Mouse (Mus musculus) liver, embryonic 14.5 days (tissue): ENCODE results near the gene Dnajc21. TPM values are rescaled to one million over a fixed set of nuclear protein-coding genes. Genes with fewer than 3 reads are reported as not detected.

ENCODE experiments used
- ATAC-seq: fragments of 200-750 bp; cut with Nextera tagmentation; 2 replicates; pipeline ENCODE4 v1.8.0; 2017; ENCODE audit warnings: moderate number of reproducible peaks, mild to moderate bottlenecking, moderate library complexity; ENCODE audit not compliant: insufficient read depth
- DNase-seq, 3 experiments: peaks; one replicate each; pipeline ENCODE4 v3.0.0-alpha.2; 2012 to 2013; ENCODE audit warnings: low read depth in 3 of 3, low spot score in 3 of 3
- H3K27ac ChIP-seq: fragments of 300-500 bp; sonication (generic); 2 replicates; pipeline ENCODE4 v1.5.1; 2014; ENCODE audit warnings: moderate library complexity, mild to moderate bottlenecking, control low read depth, inconsistent platforms
- H3K27me3 ChIP-seq: fragments of 300-500 bp; sonication (generic); 2 replicates; pipeline ENCODE4 v1.6.1; 2014; ENCODE audit warnings: mild to moderate bottlenecking, low read length, moderate library complexity; ENCODE audit not compliant: control insufficient read depth, insufficient read depth
- H3K36me3 ChIP-seq: fragments of 300-500 bp; sonication (generic); replicated peaks from 2 replicates; pipeline ENCODE4 v1.6.1; 2014; ENCODE audit warnings: low read depth; ENCODE audit not compliant: control insufficient read depth, insufficient read depth
- H3K4me1 ChIP-seq, 2 experiments: fragments of 200-500 bp in 1 of 2; fragments of 300-500 bp in 1 of 2; sonication (generic) in 1 of 2; replicated peaks; 2 replicates each; pipeline ENCODE4 v1.6.1; 2012 to 2014; ENCODE audit warnings: antibody characterized with exemption in 1 of 2, inconsistent platforms in 1 of 2, low read length in 1 of 2; ENCODE audit not compliant: control insufficient read depth in 2 of 2, insufficient read depth in 2 of 2
- H3K4me2 ChIP-seq: fragments of 300-500 bp; sonication (generic); 2 replicates; pipeline ENCODE4 v1.6.1; 2014; ENCODE audit warnings: low read depth, mild to moderate bottlenecking, control low read depth, moderate library complexity
- H3K4me3 ChIP-seq, 2 experiments: fragments of 200-500 bp in 1 of 2; fragments of 300-500 bp in 1 of 2; sonication (generic) in 1 of 2; 2 replicates each; pipeline ENCODE4 v1.5.1; 2012 to 2014; ENCODE audit warnings: low read depth in 2 of 2, low read length in 2 of 2, mild to moderate bottlenecking in 2 of 2, control low read depth in 1 of 2, inconsistent platforms in 1 of 2, moderate library complexity in 1 of 2; ENCODE audit not compliant: insufficient read depth in 1 of 2
- H3K9ac ChIP-seq: fragments of 300-500 bp; sonication (generic); replicated peaks from 2 replicates; pipeline ENCODE4 v1.6.1; 2014; ENCODE audit warnings: mild to moderate bottlenecking, control low read depth, moderate library complexity
- H3K9me3 ChIP-seq: fragments of 300-500 bp; sonication (generic); 2 replicates; pipeline ENCODE4 v1.6.1; 2016; ENCODE audit warnings: low read length, mixed read lengths; ENCODE audit not compliant: control insufficient read depth
- CTCF ChIP-seq: IDR thresholded peaks from 2 replicates; pipeline ENCODE4 v1.5.1; 2016; ENCODE audit warnings: antibody characterized with exemption, low read depth, control low read depth
- EP300 ChIP-seq: IDR thresholded peaks from 2 replicates; pipeline ENCODE4 v1.6.1; 2016; ENCODE audit warnings: antibody characterized with exemption, low read depth
- WGBS: fragments of 180-500 bp; shearing (Covaris S2); extraction: QIAGEN DNeasy Blood & Tissue Kit; methylation state at CpG from one replicate; pipeline ENCODE4 v1.1.7; 2014; ENCODE audit not compliant: insufficient replicate concordance; 5-methylcytosine and 5-hydroxymethylcytosine counted together
- polyA plus RNA-seq, 2 experiments: library from polyadenylated mRNA; depleted of rRNA in 1 of 2; stranded (reverse) in 1 of 2; unstranded in 1 of 2; fragments of >200 nt; fragmentation: Nextera tagmentation in 1 of 2; extraction: Ambion mirVana in 1 of 2; gene quantifications; 2 replicates each; pipeline versions ENCODE4 v1.2.1 to v1.2.3; 2012 to 2014

The Dnajc21 gene
- polyA plus RNA-seq, 2 experiments = 4.9 to 5.4 TPM

DNA sequence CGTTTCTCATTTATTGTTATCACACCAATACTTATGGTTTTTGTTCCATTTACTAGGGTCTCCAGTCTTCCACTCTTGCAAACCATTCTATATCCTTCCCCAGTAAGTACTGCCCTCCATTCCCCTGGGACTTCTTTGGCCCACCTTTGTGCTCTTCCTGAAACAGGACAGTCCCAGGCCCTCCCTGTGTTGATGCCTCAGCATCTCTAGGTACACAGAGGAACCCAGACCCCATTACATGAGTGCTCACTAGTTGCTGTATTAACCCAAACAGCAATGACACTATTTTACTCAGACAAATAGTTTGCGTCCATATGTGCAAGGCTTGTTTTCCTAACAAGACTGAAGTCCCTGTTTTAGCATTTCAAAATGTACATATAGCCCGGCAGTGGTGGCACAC is 1.6 kb downstream of the Dnajc21 start:
- Histone ChIP-seq H3K9ac (no peak overlapping the region), H3K27me3 (no peaks in the 10 kb centered on the region), H3K27ac (no peak overlapping the region), H3K4me3 (no peak overlapping the region), H3K9me3 (no peaks in the 10 kb centered on the region), H3K36me3 (no peaks in the 10 kb centered on the region), H3K4me2 (peak overlapping the region; percentile 98), H3K4me1 (peaks cover 2 to 10% of the 10 kb centered on the region in 2 experiments; a peak in 2 of 4 replicates)
- 54% methylated on average over 3 of the region's 3 CpGs for WGBS
- ATAC-seq (no peak), DNase-seq (no peak)
- no peak for TF ChIP-seq EP300
- TF ChIP-seq CTCF = no peak

DNA sequence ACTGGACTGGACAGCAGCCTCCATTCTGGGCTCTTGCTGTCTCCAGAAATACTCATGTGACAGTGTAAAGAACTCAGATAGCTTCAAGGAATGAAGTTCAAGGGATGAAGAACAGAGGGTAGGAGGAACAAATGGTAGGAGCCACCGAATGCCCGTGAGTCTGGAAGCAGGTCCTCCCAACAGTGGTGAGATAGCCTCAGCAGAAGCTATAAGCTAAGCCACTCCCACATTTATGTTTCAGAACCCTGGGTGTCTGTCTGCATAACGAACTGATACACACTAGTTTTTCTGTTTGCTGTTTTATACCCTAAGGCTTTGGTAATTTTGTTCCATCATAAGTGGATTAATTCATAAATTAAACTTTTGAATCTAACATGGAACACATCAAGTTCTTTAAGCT is 5.6 kb downstream of the Dnajc21 start:
- Histone ChIP-seq H3K27ac (no peak overlapping the region), H3K9ac (no peak overlapping the region), H3K4me1 (peaks cover 2 to 8% of the 10 kb centered on the region in 2 experiments; a peak in 2 of 4 replicates), H3K9me3 (no peaks in the 10 kb centered on the region), H3K27me3 (no peaks in the 10 kb centered on the region), H3K4me3 (no peak overlapping the region), H3K36me3 (no peaks in the 10 kb centered on the region; the same call in 1 of the 2 replicates), H3K4me2 (no peak overlapping the region)
- no peak for TF ChIP-seq CTCF
- TF ChIP-seq EP300 = no peak
- 38% methylated on average over 3 of the region's 3 CpGs for WGBS
- ATAC-seq (no peak), DNase-seq (no peak)

DNA sequence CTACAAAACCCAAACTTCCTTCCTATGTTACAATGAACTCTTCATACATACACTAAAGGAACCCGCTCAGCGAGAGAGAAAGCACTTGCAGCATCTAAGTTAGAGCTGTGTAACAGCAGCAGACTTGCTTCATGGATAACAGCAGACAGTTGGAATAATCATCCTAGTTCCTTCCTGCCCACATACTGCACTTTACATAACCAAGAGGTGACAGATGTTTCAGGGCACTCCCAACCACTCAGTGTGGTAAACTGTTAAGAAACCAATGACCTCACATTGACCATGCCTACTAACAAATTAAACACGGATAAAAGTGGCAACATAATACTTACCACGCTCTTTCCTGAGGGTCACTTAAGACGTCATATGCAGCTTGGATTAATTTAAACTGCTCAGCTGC is 6.8 kb downstream of the Dnajc21 start:
- H3K9ac ChIP-seq = no peak overlapping the region
- peaks cover 3% of the 10 kb centered on the region; the same call in 1 of the 2 replicates for H3K36me3 ChIP-seq
- WGBS = 52% methylated on average over 5 of the region's 5 CpGs
- no peak overlapping the region for H3K4me3 ChIP-seq
- H3K27ac ChIP-seq = no peak overlapping the region
- DNase-seq (no peak), ATAC-seq (no peak)
- H3K9me3 ChIP-seq = no peaks in the 10 kb centered on the region
- no peaks in the 10 kb centered on the region for H3K27me3 ChIP-seq
- H3K4me1 ChIP-seq = peaks cover 0 to 4% of the 10 kb centered on the region in 2 experiments; a peak in 1 of 4 replicates
- H3K4me2 ChIP-seq = no peak overlapping the region
- TF ChIP-seq CTCF (no peak), EP300 (no peak)

DNA sequence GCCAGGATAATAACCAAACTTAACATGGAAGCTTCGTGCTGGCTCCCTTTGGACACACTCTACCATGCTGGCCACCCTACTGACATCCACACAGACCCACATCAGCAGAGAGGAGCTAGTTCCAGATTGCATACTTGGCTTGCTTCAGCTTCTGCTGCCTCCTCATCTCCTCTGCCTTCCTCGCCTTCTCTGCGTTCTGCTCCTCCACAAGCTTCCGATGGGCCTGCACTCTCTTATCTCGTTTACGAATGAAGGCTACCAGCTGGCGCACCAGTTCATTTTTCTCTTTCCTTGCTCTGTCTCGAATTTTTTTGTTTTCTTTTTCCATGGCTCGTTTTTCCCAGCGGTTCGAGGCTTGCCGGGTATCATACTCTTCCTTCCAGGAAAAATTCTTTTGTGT is 9.3 kb downstream of the Dnajc21 start:
- DNase-seq = no peak
- WGBS = 73% methylated on average over 12 of the region's 12 CpGs
- Histone ChIP-seq H3K9me3 (no peaks in the 10 kb centered on the region), H3K4me1 (peaks cover 0 to 4% of the 10 kb centered on the region in 2 experiments; a peak in 1 of 4 replicates), H3K4me3 (no peak overlapping the region), H3K27me3 (no peaks in the 10 kb centered on the region), H3K36me3 (peaks cover 6% of the 10 kb centered on the region; the same call in 1 of the 2 replicates), H3K27ac (no peak overlapping the region), H3K4me2 (no peak overlapping the region), H3K9ac (no peak overlapping the region)
- ATAC-seq = no peak
- TF ChIP-seq EP300 (no peak), CTCF (no peak)

DNA sequence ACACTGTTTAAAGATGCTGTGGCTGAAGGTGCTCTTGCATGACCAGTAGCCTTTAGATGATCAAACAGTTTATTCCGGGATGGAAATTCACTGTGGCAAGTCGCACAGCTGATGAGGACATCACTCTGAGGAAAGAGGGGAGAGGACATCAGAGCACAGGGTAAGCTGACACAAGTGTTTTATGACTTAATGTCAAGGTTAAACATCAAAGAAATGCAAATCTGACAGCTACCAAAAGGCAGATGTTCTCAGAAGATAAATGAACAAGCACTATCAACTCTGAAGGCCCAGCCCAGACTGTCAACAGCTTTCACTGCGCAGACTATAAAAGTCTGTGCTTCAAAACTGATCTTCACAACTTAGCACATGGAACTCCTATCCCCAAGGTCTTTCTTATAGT is 23.2 kb downstream of the Dnajc21 start:
- no peaks in the 10 kb centered on the region for H3K27me3 ChIP-seq
- peaks cover 6% of the 10 kb centered on the region for H3K36me3 ChIP-seq
- no peak overlapping the region for H3K27ac ChIP-seq
- no peak for ATAC-seq
- no peaks in the 10 kb centered on the region for H3K9me3 ChIP-seq
- TF ChIP-seq EP300 = no peak
- TF ChIP-seq CTCF = no peak
- no peak overlapping the region for H3K4me3 ChIP-seq
- WGBS = 60% methylated on average over 3 of the region's 3 CpGs
- no peaks in the 10 kb centered on the region for H3K4me1 ChIP-seq
- DNase-seq = no peak
- H3K9ac ChIP-seq = no peak overlapping the region
- no peak overlapping the region for H3K4me2 ChIP-seq
